Mouse (Mus musculus): Measurements from ENCODE around the gene Fads6. TPM values are rescaled to one million over a fixed set of nuclear protein-coding genes. Genes with fewer than 3 reads are reported as not detected.

The Fads6 gene
- total and polyA plus RNA-seq, 3 experiments, result 0.30 to 8.5 (median 0.63) TPM

DNA sequence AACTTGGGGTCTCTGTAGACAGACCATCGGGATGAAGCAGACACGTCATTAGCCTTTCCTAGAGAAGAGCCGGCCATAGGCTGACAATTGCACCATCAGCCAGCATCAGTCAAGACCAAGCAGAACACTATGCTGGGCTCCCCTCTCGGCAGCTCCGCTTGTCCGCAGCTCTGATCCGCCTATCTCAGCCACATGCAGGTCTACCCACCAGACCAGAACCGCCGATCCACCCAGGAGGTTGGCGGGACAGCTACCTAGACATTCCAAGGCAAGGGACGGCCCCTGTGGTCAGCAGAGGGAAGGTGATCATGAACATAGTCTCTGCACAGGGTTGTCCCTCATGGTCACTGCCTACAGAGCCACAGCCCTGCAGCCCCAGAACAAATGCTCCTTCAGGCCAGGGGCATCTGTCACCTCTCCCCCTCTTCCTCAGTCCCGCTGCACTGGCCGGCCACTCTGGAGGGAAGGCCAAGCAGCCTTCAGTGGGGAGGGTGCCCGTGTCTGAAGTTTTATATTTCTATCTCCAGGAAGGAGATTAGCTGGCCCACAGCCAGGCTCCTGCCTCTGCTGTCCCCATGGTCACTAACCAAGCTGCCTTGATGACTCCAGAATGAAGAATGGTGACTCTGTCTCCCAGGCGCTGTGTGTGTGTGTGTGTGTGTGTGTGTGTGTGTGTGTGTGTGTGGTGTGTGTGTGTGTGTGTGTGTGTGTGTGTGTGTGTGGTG lies 63.0 kb downstream of the Fads6 start:
- no peaks in the 10 kb centered on the region for H3K9me3 ChIP-seq (replicated peaks; ENCODE audit: low read length)
- no peak overlapping the region for H3K27ac ChIP-seq (ENCODE audit: insufficient read depth, low read depth)
- DNase-seq (ENCODE audit: extremely low read depth), result no peak
- peaks cover 8 to 53% of the 10 kb centered on the region in 2 experiments for H3K36me3 ChIP-seq (replicated peaks in 1 of 2; ENCODE audit: control insufficient read depth in 1 of 2, insufficient read depth in 1 of 2, low read length in 1 of 2)
- TF ChIP-seq SMC3 (IDR thresholded peaks at IDR 0.05; ENCODE audit: low read depth, low read length), result no peak
- no peak for TF ChIP-seq NRF1 (IDR thresholded peaks at IDR 0.05; ENCODE audit: low read depth, low read length)
- no peak for TF ChIP-seq CHD1 (IDR thresholded peaks at IDR 0.05; ENCODE audit: low read depth, low read length)
- TF ChIP-seq TCF12 (IDR thresholded peaks at IDR 0.05; ENCODE audit: low read depth, low read length), result no peak
- TF ChIP-seq GABPA (IDR thresholded peaks at IDR 0.05; ENCODE audit: insufficient replicate concordance, low read depth, low read length), result no peak
- no peak for TF ChIP-seq CTCF (conservative IDR thresholded peaks at IDR 0.05 in 1 of 2, IDR thresholded peaks at IDR 0.05 in 1 of 2; ENCODE audit: low read depth in 2 of 2, low read length in 2 of 2)
- no peak for TF ChIP-seq JUN (IDR thresholded peaks at IDR 0.05; ENCODE audit: insufficient read depth, low read depth, low read length)
- TF ChIP-seq RCOR1 (conservative IDR thresholded peaks at IDR 0.05; ENCODE audit: low read depth, low read length), result no peak
- TF ChIP-seq MAFK (IDR thresholded peaks at IDR 0.05; ENCODE audit: insufficient replicate concordance, low read length), result no peak
- no peak for TF ChIP-seq EP300 (IDR thresholded peaks at IDR 0.05; ENCODE audit: low read length)
- TF ChIP-seq ZNF384 (IDR thresholded peaks at IDR 0.05; ENCODE audit: low read depth, low read length), result no peak
- TF ChIP-seq USF1 (IDR thresholded peaks at IDR 0.05; ENCODE audit: low read depth, low read length), result no peak
- no peak for TF ChIP-seq CHD2 (IDR thresholded peaks at IDR 0.05; ENCODE audit: low read length)
- TF ChIP-seq MAX (IDR thresholded peaks at IDR 0.05; ENCODE audit: low read length), result no peak
- no peak for TF ChIP-seq ELF1 (IDR thresholded peaks at IDR 0.05; ENCODE audit: low read depth, low read length)
- TF ChIP-seq UBTF (IDR thresholded peaks at IDR 0.05; ENCODE audit: low read depth, low read length), result no peak
- H3K4me3 ChIP-seq (replicated peaks in 1 of 3; ENCODE audit: low read depth in 2 of 3, low read length in 2 of 3, poor library complexity in 1 of 3), result no peak overlapping the region
- no peaks in the 10 kb centered on the region for H3K79me2 ChIP-seq (replicated peaks; ENCODE audit: control insufficient read depth, extremely low read depth, insufficient read depth, poor library complexity, severe bottlenecking)
- H3K27me3 ChIP-seq (replicated peaks), result no peaks in the 10 kb centered on the region
- dilution Hi-C loops (cut with MboI; ENCODE audit: extremely low pct_ligation_motif_present, extremely low pct_unique_long_range_greater_than_20kb, low sequenced_read_pairs), result no loop called here
- in situ Hi-C loops (cut with MboI; ENCODE audit: low pct_ligation_motif_present, low pct_unique_long_range_greater_than_20kb, low sequenced_read_pairs), result loop anchor here (5.0 kb wide), 2 partner anchors 38 to 72 kb away; partner anchors contain the start of gene Slc9a3r1
- peaks cover 26 to 69% of the 10 kb centered on the region in 2 experiments for H3K4me1 ChIP-seq (ENCODE audit: control insufficient read depth in 1 of 2, insufficient read depth in 2 of 2)
- no peak overlapping the region for H3K9ac ChIP-seq (ENCODE audit: insufficient read depth, low read depth)
- H3K4me2 ChIP-seq (ENCODE audit: insufficient read depth, low read depth, poor library complexity, severe bottlenecking), result no peak overlapping the region

- H3K36me3 ChIP-seq (replicated peaks in 1 of 2; ENCODE audit: control insufficient read depth in 1 of 2, insufficient read depth in 1 of 2, low read length in 1 of 2), result peaks cover 11 to 53% of the 10 kb centered on the region in 2 experiments
- TF ChIP-seq TBP (conservative IDR thresholded peaks at IDR 0.05; ENCODE audit: low read depth, low read length) (no peak), MAFK (IDR thresholded peaks at IDR 0.05; ENCODE audit: insufficient replicate concordance, low read length) (no peak), ZNF384 (IDR thresholded peaks at IDR 0.05; ENCODE audit: low read depth, low read length) (no peak), ZMIZ1 (IDR thresholded peaks at IDR 0.05; ENCODE audit: low read depth, low read length) (no peak), JUN (IDR thresholded peaks at IDR 0.05; ENCODE audit: insufficient read depth, low read depth, low read length) (no peak), RAD21 (IDR thresholded peaks at IDR 0.05; ENCODE audit: low read depth, low read length) (peak; percentile 59), SMC3 (IDR thresholded peaks at IDR 0.05; ENCODE audit: low read depth, low read length) (peak; percentile 34), CTCF (conservative IDR thresholded peaks at IDR 0.05 in 1 of 2, IDR thresholded peaks at IDR 0.05 in 1 of 2; ENCODE audit: low read depth in 2 of 2, low read length in 2 of 2) (peak in 1 of 2 experiments; percentile 54; a peak in 2 of 4 replicates), CHD1 (IDR thresholded peaks at IDR 0.05; ENCODE audit: low read depth, low read length) (no peak), POLR2A (IDR thresholded peaks at IDR 0.05; ENCODE audit: low read depth, low read length) (no peak), BHLHE40 (IDR thresholded peaks at IDR 0.05; ENCODE audit: low read depth, low read length) (no peak), ZKSCAN1 (IDR thresholded peaks at IDR 0.05; ENCODE audit: borderline replicate concordance, low read depth, low read length) (no peak)
- no peak overlapping the region for H3K4me3 ChIP-seq (replicated peaks in 1 of 3; ENCODE audit: low read depth in 2 of 3, low read length in 2 of 3, poor library complexity in 1 of 3)
- H3K79me2 ChIP-seq (replicated peaks; ENCODE audit: control insufficient read depth, extremely low read depth, insufficient read depth, poor library complexity, severe bottlenecking), result no peaks in the 10 kb centered on the region
- peaks cover 31 to 77% of the 10 kb centered on the region in 2 experiments for H3K4me1 ChIP-seq (ENCODE audit: control insufficient read depth in 1 of 2, insufficient read depth in 2 of 2)
- no peaks in the 10 kb centered on the region for H3K9me3 ChIP-seq (replicated peaks; ENCODE audit: low read length)
- H3K27ac ChIP-seq (ENCODE audit: insufficient read depth, low read depth), result no peak overlapping the region
- dilution Hi-C loops (cut with MboI; ENCODE audit: extremely low pct_ligation_motif_present, extremely low pct_unique_long_range_greater_than_20kb, low sequenced_read_pairs), result no loop called here
- H3K9ac ChIP-seq (ENCODE audit: insufficient read depth, low read depth), result no peak overlapping the region
- in situ Hi-C loops (cut with MboI; ENCODE audit: low pct_ligation_motif_present, low pct_unique_long_range_greater_than_20kb, low sequenced_read_pairs), result loop anchor here (5.0 kb wide), 2 partner anchors 39 to 71 kb away; partner anchors contain the start of gene Slc9a3r1
- no peaks in the 10 kb centered on the region for H3K27me3 ChIP-seq (replicated peaks)
- no peak for DNase-seq (ENCODE audit: extremely low read depth)
- no peak overlapping the region for H3K4me2 ChIP-seq (ENCODE audit: insufficient read depth, low read depth, poor library complexity, severe bottlenecking)
These were observed 63.8 kb downstream of the Fads6 start for GRCm38 (mm10) chr11:115233526-115234290.
